Mouse (Mus musculus) adipocyte (in vitro differentiated cells): Measurements from ENCODE around the gene Gdf9.

Experiments
- DNase-seq: peaks from one replicate; pipeline ENCODE4 v3.0.0-alpha.2; 2016; ENCODE audit warnings: low spot score

Gene Gdf9

DNA sequence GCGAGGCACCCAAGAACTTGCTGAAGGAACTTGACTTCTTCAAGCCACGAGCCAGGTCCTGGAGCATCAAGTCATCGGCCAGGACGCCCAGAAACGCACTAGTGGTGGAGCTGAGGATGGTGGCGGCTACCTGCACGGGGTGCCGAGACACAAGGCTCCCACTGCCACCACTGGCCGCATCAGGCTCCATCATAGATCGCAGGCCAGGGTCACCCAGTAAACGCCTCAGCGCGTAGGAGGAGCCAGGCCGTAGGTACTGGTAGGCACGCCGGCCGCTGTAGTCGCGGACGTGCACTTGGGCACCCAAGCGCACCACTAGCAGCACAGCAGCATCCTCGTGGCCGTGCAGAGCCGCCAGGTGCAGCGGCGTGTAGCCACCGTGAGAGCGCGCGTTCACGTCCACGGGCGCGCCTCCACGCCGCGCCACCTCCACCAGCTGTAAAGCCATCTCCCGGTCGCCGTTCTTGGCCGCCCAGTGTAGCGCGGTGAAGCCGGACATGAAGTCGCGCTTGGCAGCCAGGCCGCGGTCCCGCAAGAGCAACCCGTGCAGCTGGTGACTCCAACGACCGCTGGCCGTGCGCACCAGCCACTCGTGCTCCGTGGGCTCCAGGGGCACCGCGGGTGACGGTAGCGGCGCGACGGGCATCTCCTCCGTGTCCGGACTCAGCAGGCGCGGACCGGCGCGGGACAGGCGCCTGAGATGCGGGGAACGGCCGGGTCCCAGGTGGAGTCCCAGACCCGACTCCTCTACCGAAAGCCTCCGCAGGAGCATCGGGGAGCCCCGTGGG is 47.8 kb downstream of the Gdf9 start:
- no peak for DNase-seq

DNA sequence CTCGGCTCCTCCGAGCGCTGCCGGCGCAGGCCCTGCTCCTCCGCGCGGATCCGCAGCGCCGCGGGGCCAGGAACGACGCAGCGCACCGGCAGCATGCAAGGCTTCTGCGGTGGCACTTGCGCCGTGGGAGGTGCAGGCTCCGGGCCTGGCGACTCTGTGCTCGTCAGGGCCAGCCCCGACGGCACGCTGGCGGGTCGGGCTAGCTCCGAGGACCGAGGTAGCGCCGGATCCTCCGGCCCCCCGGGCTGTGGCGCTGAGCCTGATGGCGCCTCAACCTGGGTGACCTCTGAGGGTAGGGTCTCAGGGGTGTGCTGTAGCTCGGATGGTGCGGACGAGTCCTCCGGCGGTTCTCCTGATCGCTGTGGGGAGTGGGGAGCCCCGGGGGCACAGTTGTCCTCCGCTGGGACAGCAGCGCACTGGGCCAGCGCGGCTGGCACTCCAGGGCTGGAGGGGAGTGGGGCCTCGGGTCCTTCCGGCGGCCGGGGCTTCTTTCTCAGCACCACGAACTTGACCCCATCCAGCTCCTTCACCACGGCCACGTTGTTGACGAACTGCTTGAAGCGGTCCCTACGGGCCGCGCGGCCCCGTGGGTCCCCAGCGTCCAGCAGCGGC is 48.5 kb downstream of the Gdf9 start:
- DNase-seq: no peak

DNA sequence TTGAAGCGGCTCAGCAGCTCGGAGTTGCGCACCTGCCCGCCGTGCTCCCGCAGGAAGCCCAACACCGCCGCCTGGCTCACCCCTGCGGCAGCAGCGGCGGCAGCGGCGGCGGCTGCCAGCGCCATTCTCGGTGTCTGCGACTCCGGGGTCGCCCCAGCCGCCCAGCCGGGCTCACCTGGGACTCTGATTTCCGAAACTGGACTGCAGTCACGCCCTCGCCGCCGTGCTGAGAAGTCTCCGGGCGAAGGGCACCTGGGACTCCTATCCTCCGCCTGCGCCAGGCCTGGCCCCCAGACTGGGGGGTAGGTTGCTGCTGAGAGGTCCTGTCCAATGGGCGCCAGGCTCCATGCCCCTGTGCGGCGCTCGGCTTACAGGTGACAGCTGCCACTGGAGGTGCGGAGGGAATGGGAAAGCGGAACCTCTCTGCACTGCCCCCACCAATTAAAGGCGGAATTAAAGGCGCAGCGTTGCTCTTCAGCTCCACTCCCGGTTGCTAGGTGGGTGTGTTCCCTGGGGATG is 49.0 kb downstream of the Gdf9 start, which contains the start of the genes Gm9945 and Sowaha:
Gene Gm9945 (plus strand): TSS at position 384 of the 519 bp plus-strand sequence.
Gene Sowaha (minus strand): TSS at position 492 of the 519 bp plus-strand sequence.
- no peak for DNase-seq

DNA sequence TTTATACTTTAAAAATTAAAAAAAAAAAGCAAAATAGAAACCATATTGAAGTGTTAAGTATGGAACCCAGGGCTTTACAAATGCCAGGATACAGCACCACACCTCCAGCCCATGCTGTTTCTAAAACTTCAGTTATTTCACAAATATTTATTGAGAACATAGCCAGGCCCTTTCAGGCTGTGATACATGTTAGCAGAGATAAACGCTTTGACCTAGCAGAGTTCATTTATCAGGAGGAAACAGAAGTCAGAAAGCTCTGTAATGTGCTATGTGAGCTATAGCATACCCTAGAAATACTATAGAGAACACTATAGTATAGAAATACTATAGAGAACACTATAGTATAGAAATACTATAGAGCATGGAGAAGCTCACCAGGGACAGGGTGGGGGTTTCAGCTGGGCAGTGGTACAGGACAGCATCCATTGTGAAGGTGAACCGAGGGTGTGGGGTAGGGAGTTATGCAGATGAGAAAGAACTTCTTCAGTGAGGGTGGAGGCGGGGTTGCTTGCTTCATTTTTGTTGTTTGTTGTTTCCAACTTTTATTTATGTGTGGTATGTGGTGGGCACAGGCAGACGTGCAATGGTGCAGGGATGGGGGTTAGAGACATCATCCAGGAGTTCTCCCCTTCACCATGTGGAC is 50.4 kb downstream of the Gdf9 start:
- no peak for DNase-seq

DNA sequence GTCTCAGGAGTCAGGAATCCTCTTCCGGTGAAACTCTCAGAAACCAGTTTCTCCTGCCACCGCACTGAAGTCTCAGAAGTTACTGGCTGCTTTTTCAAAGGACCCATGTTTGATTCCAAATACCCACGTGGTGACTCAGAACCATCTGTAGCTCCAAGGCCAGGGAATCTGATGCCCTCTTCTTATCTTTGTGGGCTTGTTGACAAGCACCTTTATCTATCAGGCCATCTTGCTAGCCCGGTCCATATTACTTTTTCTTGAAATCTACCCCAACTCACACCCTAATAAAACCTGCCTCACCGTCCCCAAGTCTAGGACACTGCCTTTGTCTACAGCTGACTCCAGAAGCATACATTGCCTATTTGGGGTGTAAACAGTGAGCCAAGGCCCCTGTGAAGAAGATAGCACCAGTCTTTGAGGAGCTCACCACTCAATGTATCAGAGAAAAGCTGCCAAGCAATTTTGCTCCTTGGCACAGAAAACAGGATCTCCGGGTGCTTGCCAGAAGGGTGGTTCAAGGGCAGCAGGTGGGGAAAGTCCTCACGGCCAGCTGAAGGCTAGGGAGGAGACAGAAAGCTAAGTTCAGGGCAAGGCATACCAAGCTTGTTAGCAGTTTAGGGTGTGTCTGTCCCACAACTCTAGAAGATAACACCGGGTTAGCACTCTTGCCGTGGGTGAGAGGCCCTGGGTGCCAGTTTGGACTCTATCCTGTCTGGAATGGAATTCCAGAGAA is 52.5 kb downstream of the Gdf9 start:
- no peak for DNase-seq

DNA sequence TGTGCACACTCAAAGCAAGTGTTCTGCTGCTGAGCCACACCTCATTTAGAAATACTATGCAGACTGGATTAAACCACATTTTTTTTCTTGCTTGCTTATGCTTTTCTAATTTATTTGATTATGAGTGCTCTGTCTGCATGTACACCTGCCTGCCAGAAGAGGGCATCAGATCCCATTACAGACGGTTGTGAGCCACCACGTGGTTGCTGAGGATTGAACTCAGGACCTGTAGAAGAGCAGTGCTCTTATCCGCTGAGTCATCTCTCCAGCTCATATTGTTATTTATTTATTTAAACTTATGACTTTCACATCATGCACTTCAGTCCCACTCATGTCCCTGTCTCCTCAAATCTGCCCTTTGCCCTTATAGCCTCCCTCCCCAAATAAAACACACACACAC is 54.9 kb downstream of the Gdf9 start:
- DNase-seq: no peak

DNA sequence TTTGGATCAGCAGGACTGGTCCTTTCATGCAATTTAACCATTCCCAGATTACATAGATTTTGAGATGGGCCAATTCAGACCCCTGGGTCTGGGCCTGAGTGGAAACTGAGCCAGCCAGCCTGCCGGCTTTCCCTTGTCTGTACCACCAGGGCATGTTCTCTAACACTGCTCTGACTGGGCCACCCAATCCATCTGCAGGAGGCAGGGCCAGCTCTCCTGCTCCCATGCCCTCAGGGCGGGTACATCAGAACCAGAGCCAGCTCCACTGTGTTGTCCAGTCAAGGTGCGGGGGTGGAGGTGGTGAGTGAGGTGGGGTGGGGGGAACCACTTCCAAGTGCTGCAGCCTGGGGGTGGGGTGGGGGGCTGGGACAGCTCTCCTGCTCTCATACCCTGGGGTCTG is 55.5 kb downstream of the Gdf9 start:
- no peak for DNase-seq

DNA sequence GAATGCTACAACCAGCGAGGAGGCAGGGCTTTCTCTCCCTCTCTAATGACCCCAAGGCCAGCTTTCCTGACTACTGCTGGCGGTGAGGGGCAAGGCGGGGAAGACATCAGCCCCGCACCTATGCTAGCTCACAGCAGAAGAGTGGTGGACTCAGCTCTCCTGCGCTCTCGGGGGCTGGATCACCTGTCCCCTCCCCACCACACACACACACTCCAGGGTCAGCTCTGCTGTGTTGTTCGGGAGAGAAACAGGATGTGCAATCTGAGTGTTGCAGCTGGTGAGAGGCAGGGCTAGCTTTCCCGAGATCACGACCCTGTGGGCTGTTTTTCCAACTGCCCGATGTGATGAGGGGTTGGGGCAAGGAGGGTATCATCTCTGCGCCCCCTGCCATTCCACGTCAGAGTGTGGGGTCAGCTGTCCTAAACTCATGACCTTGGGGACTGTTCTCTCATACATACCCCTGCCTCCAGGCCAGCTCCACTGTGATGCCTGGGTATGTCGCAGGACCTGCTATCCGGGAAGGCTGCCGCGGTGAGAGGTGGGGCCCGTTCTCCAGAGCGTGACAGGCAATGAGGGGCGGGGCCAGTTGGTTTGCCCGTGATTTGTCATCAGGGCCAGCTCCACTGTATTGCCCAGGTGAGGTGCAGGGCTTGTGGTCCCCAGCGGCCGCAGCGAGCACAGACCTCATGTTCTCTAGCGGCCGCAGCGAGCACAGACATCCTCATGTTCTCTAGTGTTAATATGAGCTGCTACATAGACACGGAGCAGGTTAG is 56.2 kb downstream of the Gdf9 start:
- DNase-seq: no peak
